Mouse (Mus musculus) C2C12 (cell line): Measurements from ENCODE around the gene Rcan1.

Experiments used
- CEBPB ChIP-seq: IDR thresholded peaks from one replicate; pipeline ENCODE4 v1.6.1; 2011; ENCODE audit warnings: low read depth, mild to moderate bottlenecking, control low read depth, moderate library complexity
- CTCF ChIP-seq: IDR thresholded peaks from one replicate; pipeline ENCODE4 v1.5.1; 2011; ENCODE audit not compliant: control insufficient read depth, insufficient read depth, insufficient read length
- FOSL1 ChIP-seq: IDR thresholded peaks from one replicate; pipeline ENCODE4 v1.8.0; 2011; ENCODE audit warnings: mild to moderate bottlenecking, low read length; ENCODE audit not compliant: poor library complexity, insufficient read depth, severe bottlenecking
- MAX ChIP-seq: IDR thresholded peaks from one replicate; pipeline ENCODE4 v1.6.1; 2011; ENCODE audit warnings: mild to moderate bottlenecking, control low read depth
- MYOD1 ChIP-seq: IDR thresholded peaks from one replicate; pipeline ENCODE4 v1.6.1; 2011; ENCODE audit warnings: low read depth; ENCODE audit not compliant: control insufficient read depth, insufficient read length
- USF1 ChIP-seq: IDR thresholded peaks from one replicate; pipeline ENCODE4 v1.6.1; 2011; ENCODE audit warnings: low read depth, mild to moderate bottlenecking, control low read depth, moderate library complexity

DNA sequence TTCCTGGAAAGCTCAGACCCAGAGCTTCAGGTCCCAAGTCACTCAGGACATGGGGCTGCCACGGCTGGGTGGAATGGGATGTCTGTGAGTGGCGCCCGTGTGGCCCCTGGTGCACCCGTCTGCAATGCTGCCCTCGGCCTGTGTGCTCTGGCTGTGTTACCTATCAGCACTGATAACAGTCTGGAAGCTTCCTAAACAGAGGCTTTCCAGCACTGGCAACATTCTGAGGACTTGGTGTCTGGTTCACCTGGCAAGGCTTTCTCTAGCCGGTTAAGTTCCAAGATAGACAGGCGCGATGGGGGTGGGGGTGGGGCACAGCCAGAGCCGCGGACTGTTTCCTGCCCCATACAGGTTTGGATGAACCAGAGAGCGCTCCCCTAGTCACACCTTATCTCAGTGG lies 114.7 kb downstream of the Rcan1 start:
- TF ChIP-seq CTCF = no peak
- no peak for TF ChIP-seq MYOD1
- TF ChIP-seq MAX = no peak
- no peak for TF ChIP-seq CEBPB
- TF ChIP-seq USF1 = no peak
- TF ChIP-seq FOSL1 = no peak
